Mouse (Mus musculus) layer of hippocampus, postnatal 14 days (tissue): ENCODE measurements around the gene Pou3f3. TPM values are rescaled to one million over a fixed set of nuclear protein-coding genes. Genes with fewer than 3 reads are reported as not detected.

Experiments
- DNase-seq, 2 experiments: peaks; one replicate each; pipeline ENCODE4 v3.0.0; 2021 to 2022; ENCODE audit warnings: low spot score in 2 of 2, mixed read lengths in 1 of 2
- long read RNA-seq, 2 experiments: library from polyadenylated mRNA; stranded (forward); transcript quantifications; one replicate each; pipeline ENCODE4 v2.0.0; 2021
- total RNA-seq, 2 experiments: library from RNA; stranded (reverse); gene quantifications; 2 replicates each; pipeline ENCODE4 v1.2.3; 2021

Pou3f3 gene
- total RNA-seq: 10 to 100 TPM; 53.2 to 54.3 TPM
- long read RNA-seq, experiment 1, full-length matches to known transcripts: 15 of 15 reads
- long read RNA-seq, experiment 1, partial matches to known transcripts: 0 of 15 reads
- long read RNA-seq, experiment 1, other reads (novel, unspliced or antisense): 0 of 15 reads
- long read RNA-seq, experiment 2, full-length matches to known transcripts: 14 of 14 reads
- long read RNA-seq, experiment 2, partial matches to known transcripts: 0 of 14 reads
- long read RNA-seq, experiment 2, other reads (novel, unspliced or antisense): 0 of 14 reads

GRCm38 (mm10) chr1:42695578-42695915, at the start of gene Pou3f3:
Pou3f3 (plus strand) TSS chr1:42695768.
- DNase-seq: peak; percentile 95 to 99

GRCm38 (mm10) chr1:42648366-42648935, 47.1 kb upstream of the Pou3f3 start:
- peak; percentile 27 to 83 for DNase-seq

GRCm38 (mm10) chr1:42651461-42651860, 44.1 kb upstream of the Pou3f3 start:
- no peak for DNase-seq

GRCm38 (mm10) chr1:42667546-42667945, 28.0 kb upstream of the Pou3f3 start:
- peak in 1 of 2 experiments; percentile 60 for DNase-seq

- no peak for DNase-seq
Measured at GRCm38 (mm10) chr1:42680673-42681072, 14.9 kb upstream of the Pou3f3 start.

- no peak for DNase-seq
Measured at GRCm38 (mm10) chr1:42681762-42682161, 13.8 kb upstream of the Pou3f3 start.

GRCm38 (mm10) chr1:42683861-42684260, 11.7 kb upstream of the Pou3f3 start:
- peak in 1 of 2 experiments; percentile 28 for DNase-seq

- DNase-seq: peak; percentile 46 to 69
Measured at GRCm38 (mm10) chr1:42684345-42684744, 11.2 kb upstream of the Pou3f3 start.

GRCm38 (mm10) chr1:42684783-42685182, 10.8 kb upstream of the Pou3f3 start:
- DNase-seq: peak in 1 of 2 experiments; percentile 64

GRCm38 (mm10) chr1:42685321-42685960, 10.1 kb upstream of the Pou3f3 start:
- peak in 1 of 2 experiments; percentile 25 for DNase-seq

- DNase-seq: peak; percentile 68 to 79
Measured at GRCm38 (mm10) chr1:42686194-42687131, 9.1 kb upstream of the Pou3f3 start.

GRCm38 (mm10) chr1:42687271-42687670, 8.3 kb upstream of the Pou3f3 start:
- DNase-seq: no peak

- DNase-seq: no peak
Measured at GRCm38 (mm10) chr1:42687756-42688540, 7.6 kb upstream of the Pou3f3 start.

- no peak for DNase-seq
Measured at GRCm38 (mm10) chr1:42688541-42689125, 6.9 kb upstream of the Pou3f3 start.

GRCm38 (mm10) chr1:42690024-42690575, 5.5 kb upstream of the Pou3f3 start:
- peak in 1 of 2 experiments; percentile 3 for DNase-seq

GRCm38 (mm10) chr1:42691202-42692170, 4.1 kb upstream of the Pou3f3 start:
- peak; percentile 79 to 93 for DNase-seq

- DNase-seq: peak in 1 of 2 experiments; percentile 18
Measured at GRCm38 (mm10) chr1:42692221-42692620, 3.3 kb upstream of the Pou3f3 start.

GRCm38 (mm10) chr1:42693101-42693715, 2.4 kb upstream of the Pou3f3 start:
- DNase-seq: peak; percentile 65 to 71
